Mouse (Mus musculus) liver, embryonic 14.5 days (tissue): ENCODE measurements at regions not wholly inside any gene's neighbourhood (a gene's known extent, or its start where the extent isn't known, plus 50 kb on each side); places are given as distances from the start of the nearest gene placed in this dataset.

Experiments
- CTCF ChIP-seq: IDR thresholded peaks from 2 replicates; pipeline ENCODE4 v1.5.1; 2016; ENCODE audit warnings: antibody characterized with exemption, low read depth, control low read depth
- EP300 ChIP-seq: IDR thresholded peaks from 2 replicates; pipeline ENCODE4 v1.6.1; 2016; ENCODE audit warnings: antibody characterized with exemption, low read depth

- TF ChIP-seq CTCF (no peak), EP300 (no peak)
Measured at GRCm38 (mm10) chr9:61232630-61233029, 139.5 kb upstream of the Tle3 start.
